Mouse (Mus musculus): ENCODE data around the gene Lmf1. TPM values are rescaled to one million over a fixed set of nuclear protein-coding genes. Genes with fewer than 3 reads are reported as not detected.

The Lmf1 gene
- 10 to 100 TPM; 29.8 to 31.8 TPM for total RNA-seq (2021)
- long read RNA-seq, experiment 1, partial matches to known transcripts, result 0 of 37 reads
- long read RNA-seq, experiment 1, other reads (novel, unspliced or antisense), result 35 of 37 reads
- long read RNA-seq, experiment 2, partial matches to known transcripts, result 0 of 27 reads
- long read RNA-seq, experiment 2, other reads (novel, unspliced or antisense), result 25 of 27 reads

DNA sequence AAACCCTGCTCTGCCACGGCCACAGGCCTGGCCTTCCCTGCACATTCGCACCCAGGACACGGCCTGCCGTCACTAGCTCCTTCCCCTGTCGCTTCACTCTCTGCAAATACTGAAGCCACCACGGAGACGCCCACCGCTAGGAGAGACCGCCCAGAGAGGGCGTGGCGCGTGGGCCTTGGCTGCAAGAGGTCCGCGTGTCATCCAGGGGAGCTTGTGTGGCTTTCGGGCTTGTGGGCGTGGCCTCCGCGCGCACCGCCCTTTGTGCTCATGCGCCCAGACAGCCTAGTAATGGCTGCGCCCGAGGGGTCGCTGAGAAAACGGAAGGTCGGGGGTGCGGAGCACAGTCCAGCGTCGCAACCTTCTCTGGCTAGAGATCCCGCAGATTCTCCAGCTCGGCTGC is at the start of gene Lmf1:
Gene Lmf1, plus strand, starts transcription at position 166 of the 400 bp plus-strand sequence.
- peak; percentile 98 for DNase-seq

GRCm38 (mm10) chr17:25530357-25531022 is 48.4 kb upstream of the Lmf1 start:
- peak in 1 of 2 experiments; percentile 38 for DNase-seq

DNA sequence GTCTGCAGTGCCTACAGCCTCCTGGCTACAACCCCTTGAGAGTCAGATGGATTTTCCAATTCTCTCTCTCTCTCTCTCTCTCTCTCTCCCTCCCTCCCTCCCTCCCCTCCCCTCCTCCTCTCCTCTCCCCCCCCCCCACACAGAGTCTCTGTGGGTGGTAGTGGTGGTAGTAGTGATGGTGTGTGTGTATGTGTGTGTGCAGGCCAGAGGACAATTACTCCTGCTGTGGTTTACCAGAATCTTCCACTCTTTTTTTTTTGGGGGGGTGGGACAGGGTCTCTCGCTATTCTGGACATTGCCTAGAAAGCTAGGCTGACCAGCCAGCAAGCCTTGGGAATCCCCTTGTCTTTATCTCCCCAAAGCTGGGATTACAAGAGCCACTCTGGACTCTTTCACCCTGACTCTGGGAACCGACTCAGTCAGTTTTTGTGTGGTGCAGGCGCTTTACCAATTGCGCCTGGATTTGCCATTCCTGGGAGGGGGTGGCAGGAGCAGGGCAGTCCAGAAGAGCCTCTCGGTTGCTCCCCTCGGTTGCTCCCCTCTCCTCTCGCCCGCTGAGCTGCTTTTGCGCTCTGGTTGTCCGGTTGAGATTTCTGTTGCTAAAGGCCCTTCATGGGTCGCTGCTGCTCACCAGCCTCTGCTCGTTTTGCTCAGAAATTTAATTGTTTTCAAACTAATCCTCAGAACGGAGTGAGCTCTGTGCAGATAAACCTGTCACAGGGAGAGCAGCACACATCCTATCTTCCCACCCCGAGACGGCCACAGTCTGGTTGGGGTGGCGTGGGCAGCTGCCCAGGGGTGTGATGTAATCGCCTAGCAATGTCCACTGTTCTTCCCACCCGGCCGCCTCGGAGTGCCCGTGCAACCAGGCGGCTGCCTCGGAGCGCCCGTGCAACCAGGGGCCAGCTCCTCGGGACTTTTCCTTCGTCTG is 39.7 kb upstream of the Lmf1 start:
- peak; percentile 52 to 60 for DNase-seq

GRCm38 (mm10) chr17:25540731-25541130 is 38.2 kb upstream of the Lmf1 start:
- no peak for DNase-seq

DNA sequence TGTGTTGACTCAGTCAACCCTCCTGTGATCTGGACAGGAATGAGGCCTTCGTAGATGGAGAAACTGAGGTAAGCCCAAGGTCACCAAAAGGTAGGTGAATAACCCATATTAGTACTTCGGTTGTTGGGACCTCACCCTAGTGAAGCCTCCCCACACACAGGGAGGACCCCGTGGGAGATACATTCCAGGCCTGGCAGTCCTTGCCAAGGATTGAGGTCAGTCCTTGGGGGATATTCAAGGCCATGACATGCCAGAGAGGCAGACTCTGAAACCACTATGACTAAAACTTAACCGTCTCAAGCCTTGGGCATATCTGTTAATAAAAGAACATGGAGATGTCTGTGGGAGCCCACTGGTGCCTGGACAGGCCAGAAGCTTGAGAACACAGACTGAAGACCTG is 37.1 kb upstream of the Lmf1 start:
- DNase-seq, result no peak

- no peak for DNase-seq
These were observed 31.9 kb upstream of the Lmf1 start for GRCm38 (mm10) chr17:25547026-25547425.

DNA sequence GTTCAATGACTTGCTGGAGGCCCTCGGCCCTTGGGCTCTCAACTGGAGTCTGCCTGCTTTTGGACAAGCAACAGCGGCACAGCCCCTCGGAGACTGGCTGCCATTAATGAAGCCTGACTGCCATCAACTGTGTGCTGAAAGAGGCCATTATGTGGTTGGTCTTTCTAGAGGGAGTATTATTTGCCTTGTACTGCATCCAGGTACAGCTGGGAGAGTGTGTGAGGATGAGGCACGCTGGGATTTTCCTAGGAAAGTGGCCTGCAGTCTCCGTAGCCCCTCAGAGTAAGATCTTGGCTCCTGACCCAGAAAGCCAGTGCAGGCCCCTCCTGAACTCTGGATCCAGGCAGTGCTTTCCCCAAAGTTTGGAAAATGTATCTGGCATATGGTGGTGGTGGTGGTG is 28.9 kb upstream of the Lmf1 start:
- no peak for DNase-seq

GRCm38 (mm10) chr17:25551313-25551712 is 27.6 kb upstream of the Lmf1 start:
- no peak for DNase-seq

DNA sequence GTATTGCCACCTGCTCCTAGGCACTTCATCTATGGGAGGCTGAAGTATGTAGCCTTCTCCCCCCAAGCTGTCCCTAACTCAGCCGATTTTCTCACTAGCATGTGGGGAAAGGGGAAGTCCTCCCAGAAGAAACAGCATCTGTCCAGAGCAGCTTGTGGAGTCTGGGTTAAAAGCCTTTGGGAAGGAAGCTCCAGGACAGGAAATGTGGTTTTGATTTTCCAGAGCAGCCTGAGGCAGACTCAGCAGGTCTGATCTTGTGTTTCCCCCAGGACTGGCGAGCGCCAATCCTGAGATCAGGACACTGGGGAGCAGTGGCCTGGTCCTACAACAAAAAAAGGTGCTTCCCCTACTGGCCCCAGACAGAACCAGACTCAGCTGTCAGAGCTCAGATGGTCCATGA is 23.7 kb upstream of the Lmf1 start:
- DNase-seq, result no peak

DNA sequence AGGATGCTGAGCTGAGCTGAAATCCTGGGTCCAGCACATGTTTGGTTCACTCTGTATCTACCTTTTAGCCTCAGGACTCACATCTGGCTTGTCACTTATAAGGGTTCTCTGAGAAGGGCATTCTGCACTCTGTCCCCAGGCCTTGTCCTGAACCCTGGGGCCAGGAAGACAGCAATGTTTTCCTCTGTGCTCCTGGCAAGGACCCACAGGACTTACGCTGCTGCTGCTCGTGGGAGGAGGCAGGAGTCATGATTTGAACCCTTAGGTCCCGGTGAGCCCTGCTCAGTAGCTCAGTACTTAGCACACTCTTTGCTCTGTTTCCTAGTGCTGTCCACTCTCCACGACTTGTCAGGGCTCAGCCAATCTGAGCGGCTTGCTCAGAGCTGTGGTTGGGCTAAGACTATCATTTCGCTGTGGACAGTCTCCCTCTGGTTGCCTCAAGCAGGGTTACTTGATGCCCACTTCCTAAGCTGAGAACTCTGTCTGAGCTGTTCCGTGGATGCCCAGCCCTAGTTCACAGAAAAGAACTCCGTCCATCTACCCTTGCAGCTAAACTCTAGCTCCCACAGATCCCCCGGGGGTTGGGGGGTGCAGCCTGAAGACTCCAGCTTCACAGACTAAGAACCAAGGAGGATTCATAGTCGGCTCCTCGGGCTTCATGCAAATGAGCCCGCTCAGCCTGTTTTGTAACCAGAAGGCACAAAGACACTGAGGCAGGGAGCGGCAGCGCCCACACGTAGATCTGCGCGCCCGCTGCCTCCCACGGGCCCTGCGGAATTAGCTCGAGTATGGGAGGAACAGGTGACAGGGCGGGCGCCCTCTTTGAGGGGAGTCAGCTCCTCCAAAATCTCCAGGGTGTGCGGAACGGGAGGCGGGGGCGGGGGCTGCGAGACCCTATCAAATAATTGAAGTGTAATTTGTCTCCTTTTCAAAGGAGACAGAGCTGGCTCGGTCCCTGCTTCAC is 22.9 kb upstream of the Lmf1 start:
- peak; percentile 44 to 50 for DNase-seq

- DNase-seq, result peak in 1 of 2 experiments; percentile 19
These were observed 22.1 kb upstream of the Lmf1 start for GRCm38 (mm10) chr17:25556630-25557354.

DNA sequence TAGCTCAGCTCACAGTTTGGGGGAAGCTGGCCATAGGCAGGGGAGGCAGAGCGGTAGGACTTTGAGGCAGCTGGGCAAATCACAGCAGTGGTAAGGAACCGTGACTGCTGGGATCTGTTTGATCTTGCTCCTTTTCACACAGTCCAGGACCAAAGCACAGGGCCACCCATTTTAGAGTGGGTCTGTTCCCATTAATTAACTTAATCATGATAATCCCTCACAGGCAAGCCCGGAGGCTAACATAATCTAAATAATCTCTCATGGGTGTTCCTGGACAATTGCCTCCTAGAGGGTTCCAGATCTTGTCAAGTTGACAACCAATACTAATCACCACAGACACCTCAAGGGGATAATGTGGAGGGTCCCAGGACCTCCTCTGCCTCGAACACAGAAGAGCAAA is 19.3 kb upstream of the Lmf1 start:
- no peak for DNase-seq

- no peak for DNase-seq
These were observed 18.2 kb upstream of the Lmf1 start for GRCm38 (mm10) chr17:25560554-25561222.

DNA sequence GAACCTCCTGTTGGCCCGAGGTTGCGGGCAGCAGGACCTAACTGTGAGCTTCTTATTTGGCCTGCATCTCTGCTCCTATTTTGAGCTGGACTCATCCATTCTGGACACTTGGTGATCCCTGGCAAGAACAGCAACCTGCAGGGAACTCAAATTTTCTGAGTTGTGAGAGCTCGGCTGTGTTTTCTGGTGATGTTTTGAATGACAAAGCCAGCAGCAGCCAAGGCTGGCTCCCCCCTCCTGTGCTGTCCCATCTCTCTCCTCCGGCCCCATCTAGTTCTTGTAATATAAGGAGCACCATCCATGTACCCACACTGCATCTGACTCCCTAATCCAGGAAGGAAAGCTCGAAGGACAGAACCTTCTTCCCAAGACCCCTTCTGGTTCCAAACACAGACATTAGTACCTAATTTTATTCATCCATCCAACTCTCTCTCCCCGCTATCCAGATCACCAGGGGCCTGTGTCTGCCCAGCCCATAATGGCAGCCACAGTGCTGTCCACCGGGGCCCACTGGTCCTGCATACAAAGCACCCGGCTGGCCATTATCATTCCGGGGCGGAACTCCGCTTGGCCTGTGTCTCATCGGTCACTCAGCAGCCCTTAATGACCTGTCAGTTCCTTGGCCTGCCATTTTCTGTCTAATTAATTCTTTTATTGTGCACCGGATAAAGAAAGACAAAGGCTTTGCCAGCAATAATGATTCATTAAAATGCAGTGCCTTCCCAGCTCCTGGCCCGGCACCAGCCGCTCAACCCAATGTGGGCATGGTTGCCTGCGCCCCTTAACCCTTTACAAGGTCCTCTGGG is 17.5 kb upstream of the Lmf1 start:
- DNase-seq, result no peak

- DNase-seq, result no peak
These were observed 14.4 kb upstream of the Lmf1 start for GRCm38 (mm10) chr17:25564481-25564880.

GRCm38 (mm10) chr17:25565244-25565643 is 13.6 kb upstream of the Lmf1 start:
- DNase-seq, result no peak

DNA sequence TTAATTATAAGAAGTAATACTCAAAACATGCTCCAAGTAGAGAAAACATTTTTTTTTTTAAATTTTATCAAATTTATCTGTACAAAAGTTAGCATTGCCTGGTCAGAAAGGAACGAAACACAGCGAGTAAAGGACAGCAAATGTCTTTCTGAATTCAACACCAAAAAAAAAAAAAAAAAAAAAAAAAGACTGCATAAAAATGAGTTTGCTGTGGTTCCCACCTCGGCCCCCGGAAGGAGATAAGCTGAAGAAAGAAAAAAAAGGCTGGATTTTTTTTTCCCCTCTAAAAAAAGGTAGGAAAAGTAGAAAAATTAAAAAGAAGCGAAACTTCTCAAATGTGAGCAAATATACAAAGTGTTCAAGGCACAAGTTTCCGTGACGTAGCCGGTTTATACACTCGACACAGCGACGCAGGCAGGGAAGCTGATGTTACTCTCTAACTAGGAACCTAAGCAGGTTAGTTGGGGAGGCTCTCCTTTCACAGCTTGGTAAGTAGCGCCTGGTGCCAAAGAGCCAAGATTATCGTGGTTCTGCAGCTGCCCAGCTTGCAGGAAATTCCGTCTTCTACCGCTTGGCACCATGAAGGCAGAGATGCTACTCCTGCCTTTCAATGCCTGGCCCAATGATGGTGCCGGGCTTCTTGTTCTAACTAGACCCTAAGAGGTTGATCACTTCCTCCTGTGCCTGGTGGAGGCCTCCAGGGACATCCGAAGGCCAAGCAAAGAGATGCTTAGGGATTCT is 12.9 kb upstream of the Lmf1 start:
- DNase-seq, result no peak

GRCm38 (mm10) chr17:25567261-25567660 is 11.6 kb upstream of the Lmf1 start:
- DNase-seq, result no peak

DNA sequence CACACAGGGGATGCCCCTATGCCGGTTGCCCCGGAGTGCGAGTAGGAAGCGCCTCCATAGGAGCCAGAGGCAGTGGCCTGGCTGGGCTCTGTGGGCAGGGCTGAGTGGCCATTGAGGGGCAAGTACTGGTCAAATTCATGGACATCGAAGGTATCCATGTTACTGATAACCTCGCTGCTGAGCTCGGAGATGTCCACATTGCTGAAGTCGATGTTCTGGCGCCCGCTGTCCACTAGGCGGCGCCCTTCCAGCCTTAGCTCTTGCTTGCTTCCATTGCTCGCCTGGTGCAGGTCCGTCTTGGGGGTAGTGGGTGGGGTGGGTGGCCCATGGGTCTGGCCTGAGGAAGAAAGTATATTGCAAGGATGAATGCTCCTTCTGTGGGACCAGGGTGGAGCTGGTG is 11.1 kb upstream of the Lmf1 start:
- DNase-seq, result peak in 1 of 2 experiments; percentile 79
